Mouse (Mus musculus): ENCODE data around the gene Ubald1.

DNA sequence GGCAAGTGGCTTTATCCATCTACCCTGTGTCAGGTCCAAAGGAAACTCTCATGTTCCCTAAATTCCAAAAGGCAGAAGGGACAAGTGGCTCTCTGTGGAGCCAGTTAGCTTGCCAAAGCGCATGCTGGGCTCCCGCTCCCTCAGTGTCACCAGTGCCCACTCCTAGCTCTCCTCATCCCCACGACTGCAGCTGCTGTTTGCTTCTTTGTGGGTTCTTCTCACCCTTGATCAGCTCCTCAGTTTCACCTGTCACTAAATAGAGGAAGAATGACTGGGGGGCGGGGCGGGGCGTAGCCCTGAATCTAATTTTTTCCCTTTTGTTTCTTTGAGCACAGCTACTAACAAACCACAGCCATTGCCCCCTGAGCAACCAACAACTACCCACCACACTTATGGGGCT is 18.8 kb upstream of the Ubald1 start:
- no peak for TF ChIP-seq POLR2A (IDR thresholded peaks at IDR 0.05; ENCODE audit: low read depth, low read length)
- no peak for TF ChIP-seq CTCF (conservative IDR thresholded peaks at IDR 0.05; ENCODE audit: insufficient read depth, insufficient read length, low read depth, low read length)

Measured in kidney, adult 2 months (tissue).